Mouse (Mus musculus) spleen, adult 2 months (tissue): ENCODE measurements around the gene Fam209. TPM values are rescaled to one million over a fixed set of nuclear protein-coding genes. Genes with fewer than 3 reads are reported as not detected.

Source experiments
- DNase-seq, 2 experiments: peaks; one replicate each; pipeline versions ENCODE4 v3.0.0 to v3.0.0-alpha.2; 2012 to 2021; ENCODE audit warnings: low spot score in 2 of 2, low read depth in 1 of 2
- H3K27ac ChIP-seq: fragments of 200-500 bp; 2 replicates; pipeline ENCODE4 v1.5.1; 2012; ENCODE audit warnings: low read length, inconsistent platforms; ENCODE audit not compliant: insufficient read depth
- H3K27me3 ChIP-seq: fragments of 200-500 bp; 2 replicates; pipeline ENCODE4 v1.6.1; 2012; ENCODE audit warnings: mild to moderate bottlenecking, moderate library complexity, low read length, inconsistent platforms; ENCODE audit not compliant: control insufficient read depth, insufficient read depth
- H3K36me3 ChIP-seq: fragments of 200-500 bp; 2 replicates; pipeline ENCODE4 v1.6.1; 2012; ENCODE audit warnings: mild to moderate bottlenecking, low read length, inconsistent platforms; ENCODE audit not compliant: control insufficient read depth, insufficient read depth
- H3K4me1 ChIP-seq: fragments of 200-500 bp; 2 replicates; pipeline ENCODE4 v1.6.1; 2011; ENCODE audit warnings: inconsistent platforms; ENCODE audit not compliant: control insufficient read depth, insufficient read depth, insufficient read length
- H3K4me3 ChIP-seq: fragments of 200-500 bp; 2 replicates; pipeline ENCODE4 v1.5.1; 2011; ENCODE audit warnings: mild to moderate bottlenecking, inconsistent platforms; ENCODE audit not compliant: insufficient read depth, insufficient read length; ENCODE audit errors: extremely low read depth
- CTCF ChIP-seq: fragments of 200-500 bp; IDR thresholded peaks from 2 replicates; pipeline ENCODE4 v1.5.1; 2011; ENCODE audit warnings: mild to moderate bottlenecking, inconsistent platforms; ENCODE audit not compliant: insufficient read depth, insufficient read length, insufficient replicate concordance; ENCODE audit errors: extremely low read depth
- POLR2A ChIP-seq: fragments of 200-500 bp; IDR thresholded peaks from 2 replicates; pipeline ENCODE4 v1.6.1; 2011; ENCODE audit warnings: low read depth, low read length, inconsistent platforms
- WGBS: fragments of 180-500 bp; shearing (Covaris S2); methylation state at CpG from one replicate; pipeline ENCODE4 v1.1.7; 2018; 5-methylcytosine and 5-hydroxymethylcytosine counted together
- polyA plus RNA-seq: library from polyadenylated mRNA; depleted of rRNA; stranded (reverse); fragments of >200 nt; gene quantifications from 2 replicates; pipeline ENCODE4 v1.2.3, GENCODE M21; 2012

Fam209 gene
- polyA plus RNA-seq, 1 experiment = 0.21 TPM

DNA sequence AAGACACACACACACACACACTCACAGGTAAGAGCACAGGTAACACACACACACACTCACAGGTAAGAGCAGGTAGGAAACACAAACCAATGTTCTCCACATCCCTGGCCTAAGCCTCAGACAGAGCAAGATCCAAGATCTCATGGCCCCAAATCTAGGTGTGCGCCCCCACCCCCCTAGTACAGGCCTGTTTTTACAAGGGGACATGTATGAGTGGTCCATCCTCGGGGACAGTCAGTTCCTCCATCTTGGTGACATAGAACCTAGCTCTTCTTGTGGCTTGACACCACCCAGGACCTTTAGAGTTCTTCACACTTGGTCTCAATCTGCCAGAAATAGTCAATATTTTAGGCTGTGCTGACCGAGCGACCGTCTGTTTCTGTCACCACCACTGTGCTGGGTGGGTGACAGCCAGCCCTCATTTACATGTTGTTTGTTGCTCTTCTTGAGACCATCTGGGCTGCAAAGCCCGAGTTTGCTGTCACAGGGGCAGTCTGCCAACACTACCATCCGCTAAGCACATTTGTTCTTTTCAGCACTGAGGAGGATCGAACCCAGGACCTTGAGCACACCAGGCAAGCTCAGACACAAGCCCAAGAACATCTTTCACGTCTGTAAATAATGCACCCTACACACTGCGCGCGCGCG, 11.6 kb downstream of the Fam209 start:
- WGBS = 91% methylated on average over 14 of the region's 14 CpGs
- H3K27ac ChIP-seq = no peak overlapping the region
- TF ChIP-seq CTCF (no peak), POLR2A (no peak)
- no peaks in the 10 kb centered on the region for H3K36me3 ChIP-seq
- no peaks in the 10 kb centered on the region for H3K4me1 ChIP-seq
- DNase-seq = no peak
- H3K27me3 ChIP-seq = no peaks in the 10 kb centered on the region
- H3K4me3 ChIP-seq = no peak overlapping the region

DNA sequence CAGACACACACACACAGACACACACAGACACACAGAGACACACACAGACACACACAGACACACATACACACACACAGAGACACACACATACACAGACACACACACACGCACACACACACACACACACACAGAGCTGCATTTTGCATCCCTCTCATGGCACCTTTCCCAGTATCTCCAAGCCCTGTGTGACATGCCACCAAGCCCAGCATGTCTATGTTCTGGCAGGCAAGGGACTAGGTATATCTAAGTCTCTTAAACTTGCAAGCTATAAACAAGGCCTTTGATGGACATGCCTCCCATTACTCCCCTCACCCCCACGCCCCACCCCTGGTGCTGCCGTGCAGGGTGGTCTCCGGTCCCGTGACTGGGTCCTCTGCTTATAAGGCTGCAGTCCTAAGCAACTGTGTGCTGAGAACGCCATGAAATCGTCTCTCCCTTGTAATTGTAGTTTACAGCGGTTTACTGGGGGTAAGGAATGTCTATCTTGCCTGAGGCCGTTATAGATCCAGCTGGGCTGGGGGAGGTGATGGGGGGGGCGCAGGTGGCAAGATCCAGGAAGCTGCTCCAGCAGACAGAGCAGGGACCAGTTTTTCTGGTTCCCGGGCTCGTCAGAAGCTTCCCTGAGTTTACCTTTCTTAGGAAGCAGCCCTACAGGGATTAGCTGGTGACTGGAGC, 12.5 kb downstream of the Fam209 start:
- DNase-seq = no peak
- Histone ChIP-seq H3K4me1 (no peaks in the 10 kb centered on the region), H3K36me3 (no peaks in the 10 kb centered on the region), H3K27ac (no peak overlapping the region), H3K4me3 (no peak overlapping the region), H3K27me3 (no peaks in the 10 kb centered on the region)
- no peak for TF ChIP-seq POLR2A
- TF ChIP-seq CTCF = no peak
- WGBS = 82% methylated on average over 12 of the region's 12 CpGs

DNA sequence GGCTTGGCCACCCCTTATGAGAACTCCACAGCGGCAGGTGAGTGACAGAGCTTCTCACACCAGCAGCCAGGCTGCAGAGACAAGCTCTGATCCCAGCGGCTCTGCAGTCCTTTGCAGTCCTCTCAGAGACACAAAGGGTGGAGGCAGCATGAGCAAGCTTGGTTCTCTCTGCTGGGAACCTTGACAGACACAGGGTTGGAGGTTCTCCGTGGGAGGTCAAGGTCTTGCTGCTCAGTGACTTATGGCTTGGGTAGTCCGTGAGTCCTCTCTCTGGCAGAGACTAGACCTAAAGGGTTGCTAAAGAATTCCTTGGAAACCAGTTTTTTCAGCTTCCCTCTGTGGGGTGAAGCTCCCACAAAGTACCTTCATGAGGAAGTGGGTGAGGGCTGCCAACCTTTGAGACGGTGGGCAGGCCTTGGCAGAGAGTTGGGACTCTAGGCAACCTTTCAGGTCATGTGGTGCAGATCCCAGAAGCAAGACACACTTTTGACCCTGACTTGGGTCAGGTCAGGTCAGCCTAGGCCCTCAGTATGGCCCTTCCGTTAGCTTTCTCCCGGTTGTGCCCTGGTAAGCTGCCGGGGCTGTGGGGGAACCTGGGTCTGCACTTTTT, 24.5 kb downstream of the Fam209 start:
- Histone ChIP-seq H3K4me3 (no peak overlapping the region), H3K27me3 (no peaks in the 10 kb centered on the region), H3K36me3 (no peaks in the 10 kb centered on the region), H3K27ac (no peak overlapping the region), H3K4me1 (no peaks in the 10 kb centered on the region)
- TF ChIP-seq CTCF (no peak), POLR2A (no peak)
- WGBS = 82% methylated on average over 8 of the region's 8 CpGs
- DNase-seq = no peak

DNA sequence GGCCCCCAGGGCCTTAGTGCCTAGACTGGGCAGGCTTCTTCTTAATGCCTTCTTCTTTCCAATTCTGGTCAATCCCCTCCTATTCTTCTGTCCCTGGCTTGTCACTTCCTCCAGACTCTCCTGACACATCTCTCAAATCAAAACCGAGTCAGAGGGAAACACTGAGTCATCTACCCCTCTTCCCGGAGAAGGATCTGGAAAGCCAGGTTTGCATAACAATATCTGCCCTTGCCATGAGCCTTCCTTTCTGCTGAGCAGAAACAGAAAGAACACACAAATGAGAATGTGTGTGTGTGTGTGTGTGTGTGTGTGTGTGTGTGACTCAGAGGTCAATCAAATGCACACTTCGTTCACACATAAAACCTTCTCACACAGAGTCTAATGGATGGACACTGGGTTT, 26.5 kb downstream of the Fam209 start:
- no peak for DNase-seq
- no peak overlapping the region for H3K27ac ChIP-seq
- H3K36me3 ChIP-seq = no peaks in the 10 kb centered on the region
- H3K27me3 ChIP-seq = no peaks in the 10 kb centered on the region
- H3K4me3 ChIP-seq = no peak overlapping the region
- WGBS = 75% methylated on average over 3 of the region's 3 CpGs
- no peaks in the 10 kb centered on the region for H3K4me1 ChIP-seq
- TF ChIP-seq POLR2A (no peak), CTCF (no peak)

DNA sequence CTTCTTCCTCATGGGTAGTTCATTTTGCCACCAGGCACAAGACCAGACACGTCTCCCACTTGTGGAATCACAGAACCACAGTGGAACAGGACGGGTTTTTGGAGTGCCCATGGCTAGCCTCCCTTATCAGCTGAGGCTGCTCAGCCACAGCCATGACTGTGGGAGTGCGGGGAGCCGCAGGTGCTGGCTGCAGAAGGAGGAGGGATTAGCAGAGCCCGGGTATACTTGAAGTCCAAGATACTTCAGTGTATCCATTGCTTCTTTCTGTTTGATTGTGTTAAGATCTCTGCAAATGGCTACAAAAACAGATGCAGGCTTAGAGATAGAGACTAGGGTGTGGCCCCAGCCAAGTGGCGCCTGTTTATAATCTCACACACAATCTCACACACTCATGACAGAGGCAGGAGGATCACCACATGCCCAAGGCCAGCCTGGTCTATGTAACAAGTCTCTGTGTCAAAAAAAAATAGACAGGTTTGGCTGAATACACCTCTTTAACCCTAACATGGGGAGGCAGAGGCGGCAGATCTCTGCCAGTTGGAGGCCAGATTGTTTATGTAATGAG, 28.5 kb downstream of the Fam209 start:
- no peak overlapping the region for H3K27ac ChIP-seq
- WGBS = 57% methylated on average over 7 of the region's 7 CpGs
- TF ChIP-seq CTCF (no peak), POLR2A (no peak)

DNA sequence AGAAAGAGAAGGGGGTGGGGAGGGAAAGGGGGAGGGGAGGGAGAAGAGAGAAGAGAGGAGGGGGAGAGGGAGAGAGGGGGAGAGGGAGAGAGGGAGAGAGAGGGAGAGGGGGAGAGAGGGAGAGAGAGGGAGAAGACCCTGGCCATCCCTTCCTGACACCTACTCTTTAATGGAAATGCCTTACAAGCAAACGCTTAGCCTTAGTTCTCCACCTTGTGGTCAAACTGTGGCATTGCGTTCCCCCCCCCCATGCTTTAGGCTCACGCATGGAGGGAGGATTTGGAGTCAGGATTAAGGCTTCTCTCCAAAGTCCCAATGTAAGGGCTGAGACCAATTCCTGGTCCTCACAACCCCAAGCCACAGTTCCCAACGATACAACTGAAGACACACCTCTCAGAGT, 29.0 kb downstream of the Fam209 start:
- Histone ChIP-seq H3K36me3 (no peaks in the 10 kb centered on the region), H3K4me3 (no peak overlapping the region), H3K27me3 (no peaks in the 10 kb centered on the region), H3K27ac (no peak overlapping the region), H3K4me1 (no peaks in the 10 kb centered on the region)
- peak in 1 of 2 experiments; percentile 7 for DNase-seq
- whole genome bisulfite sequencing = 4% methylated on average over 4 of the region's 4 CpGs
- TF ChIP-seq CTCF (peak; percentile 68; the same call in 1 of the 2 replicates), POLR2A (no peak)

More for the DNA sequence above, 28.5 kb downstream of the Fam209 start:
- no peak for DNase-seq
- H3K4me3 ChIP-seq = no peak overlapping the region
- H3K36me3 ChIP-seq = no peaks in the 10 kb centered on the region
- H3K4me1 ChIP-seq = no peaks in the 10 kb centered on the region
- no peaks in the 10 kb centered on the region for H3K27me3 ChIP-seq
